Mouse (Mus musculus): ENCODE results near the gene Olfr608.

DNA sequence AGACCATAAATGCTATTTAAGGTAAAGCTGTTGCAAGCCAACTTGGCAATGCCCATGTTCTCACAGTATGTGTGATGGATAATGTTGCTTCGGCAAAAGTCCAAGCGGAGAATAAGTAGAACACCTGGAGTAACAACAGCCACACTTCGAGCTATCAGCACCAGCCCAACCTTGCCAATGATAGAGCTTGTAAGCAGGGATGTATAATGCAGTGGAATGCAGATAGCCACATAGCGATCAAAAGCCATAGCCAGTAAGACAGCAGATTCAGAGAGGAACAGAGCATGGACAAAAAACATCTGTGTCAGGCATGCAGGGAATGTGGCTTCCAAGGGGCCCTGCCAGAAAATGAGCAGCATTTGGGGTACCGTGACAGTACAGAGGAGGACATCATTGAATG, 9.1 kb upstream of the Olfr608 start:
- no peak for TF ChIP-seq CTCF (IDR thresholded peaks at IDR 0.05; ENCODE audit: extremely low read depth, insufficient read depth, insufficient read length, insufficient replicate concordance)
- TF ChIP-seq POLR2A (IDR thresholded peaks at IDR 0.05; ENCODE audit: low read depth, low read length) = no peak

Data from spleen, adult 2 months (tissue).